Mouse (Mus musculus) forebrain, embryonic 12.5 days (tissue): Measurements from ENCODE around the gene Cdk9. TPM values are rescaled to one million over a fixed set of nuclear protein-coding genes. Genes with fewer than 3 reads are reported as not detected.
A peak's percentile ranks its signal among the peaks of the same experiment; 100 is the strongest.

ENCODE experiments used
- ATAC-seq: fragments of 200-750 bp; cut with Nextera tagmentation; 2 replicates; pipeline ENCODE4 v1.8.0; 2017; ENCODE audit warnings: moderate TSS enrichment; ENCODE audit not compliant: low FRiP score
- H3K27ac ChIP-seq: fragments of 300-500 bp; sonication (generic); 2 replicates; pipeline ENCODE4 v1.5.1; 2016; ENCODE audit warnings: mild to moderate bottlenecking
- H3K27me3 ChIP-seq: fragments of 300-500 bp; sonication (generic); 2 replicates; pipeline ENCODE4 v1.6.1; 2016; ENCODE audit warnings: mild to moderate bottlenecking
- H3K36me3 ChIP-seq: fragments of 300-500 bp; sonication (generic); replicated peaks from 2 replicates; pipeline ENCODE4 v1.6.1; 2016; ENCODE audit warnings: mild to moderate bottlenecking
- H3K4me1 ChIP-seq: fragments of 300-500 bp; sonication (generic); 2 replicates; pipeline ENCODE4 v1.6.1; 2016
- H3K4me2 ChIP-seq: fragments of 300-500 bp; sonication (generic); 2 replicates; pipeline ENCODE4 v1.6.1; 2016; ENCODE audit warnings: mild to moderate bottlenecking, moderate library complexity
- H3K4me3 ChIP-seq: fragments of 300-500 bp; sonication (generic); replicated peaks from 2 replicates; pipeline ENCODE4 v1.5.1; 2016; ENCODE audit warnings: mild to moderate bottlenecking
- H3K9ac ChIP-seq: fragments of 300-500 bp; sonication (generic); 2 replicates; pipeline ENCODE4 v1.6.1; 2016; ENCODE audit warnings: mild to moderate bottlenecking
- H3K9me3 ChIP-seq: fragments of 300-500 bp; sonication (generic); 2 replicates; pipeline ENCODE4 v1.6.1; 2016
- WGBS: fragments of 180-500 bp; shearing (Covaris S2); methylation state at CpG from one replicate; pipeline ENCODE4 v1.1.7; 2016; 5-methylcytosine and 5-hydroxymethylcytosine counted together
- polyA plus RNA-seq: library from polyadenylated mRNA; unstranded; fragments of >200 nt; fragmentation: Nextera tagmentation; extraction: Ambion mirVana; gene quantifications from 2 replicates; pipeline ENCODE4 v1.2.1, GENCODE M21; 2016

Cdk9 gene
- 105 and 110 TPM in 2 replicates for polyA plus RNA-seq

DNA sequence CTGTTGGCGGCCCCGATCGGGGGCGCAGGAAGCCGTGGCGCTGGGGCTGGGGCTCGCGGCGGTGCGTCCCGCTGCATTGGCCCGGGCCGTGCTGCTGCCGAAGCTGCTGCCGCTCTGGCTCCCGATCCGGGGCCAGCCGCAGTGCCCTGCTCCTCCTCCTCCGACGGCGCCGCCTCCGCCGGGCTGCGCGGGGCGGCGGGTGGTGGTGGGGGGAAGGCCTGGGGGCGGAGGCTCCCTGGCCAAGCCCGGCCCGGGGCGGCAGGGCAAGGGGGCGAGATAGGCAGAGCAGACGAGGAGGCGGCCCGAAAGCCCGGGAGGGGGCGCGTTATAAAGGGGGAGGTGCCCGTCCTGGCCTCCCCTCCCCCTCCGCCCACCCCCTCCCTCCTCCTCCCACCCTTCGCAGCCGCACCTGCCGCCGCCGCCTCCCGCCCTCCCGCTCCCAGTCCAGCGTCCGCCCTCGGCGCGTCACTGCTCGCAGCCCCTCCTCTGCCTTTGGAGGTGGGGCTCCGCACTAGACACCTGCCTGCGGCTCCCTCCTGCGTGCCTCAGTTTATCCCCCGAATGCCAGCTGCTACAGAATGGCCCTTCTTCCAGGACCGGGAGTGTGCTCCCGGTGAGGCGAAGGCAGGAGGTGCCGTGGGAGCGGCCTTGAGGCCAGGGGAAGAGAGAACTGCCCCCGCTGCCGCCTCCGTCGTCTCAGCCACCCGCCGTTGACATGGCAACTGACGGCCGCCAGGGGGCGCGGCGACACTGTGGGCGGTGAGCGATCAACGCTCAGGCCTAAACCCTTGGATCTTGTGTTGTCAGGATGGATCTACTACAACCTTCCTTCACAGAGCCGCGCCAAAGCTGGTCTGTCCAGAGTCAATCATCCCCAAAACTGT, at the start of gene Cdk9:
Gene Cdk9 (minus strand): TSS at position 143 of the 884 bp plus-strand sequence.
- Histone ChIP-seq H3K27ac (peak within 1 kb of the TSS; percentile 99), H3K27me3 (no peaks in the 10 kb centered on the region), H3K36me3 (peaks cover 26% of the 10 kb centered on the region), H3K4me1 (peaks cover 20% of the 10 kb centered on the region), H3K4me2 (peak within 1 kb of the TSS; percentile 96), H3K4me3 (peak within 1 kb of the TSS; percentile 92), H3K9ac (peak within 1 kb of the TSS; percentile 93), H3K9me3 (no peaks in the 10 kb centered on the region)
- under 1% methylated on average over 58 of the region's 79 CpGs for WGBS
- peak; percentile 89 for ATAC-seq

DNA sequence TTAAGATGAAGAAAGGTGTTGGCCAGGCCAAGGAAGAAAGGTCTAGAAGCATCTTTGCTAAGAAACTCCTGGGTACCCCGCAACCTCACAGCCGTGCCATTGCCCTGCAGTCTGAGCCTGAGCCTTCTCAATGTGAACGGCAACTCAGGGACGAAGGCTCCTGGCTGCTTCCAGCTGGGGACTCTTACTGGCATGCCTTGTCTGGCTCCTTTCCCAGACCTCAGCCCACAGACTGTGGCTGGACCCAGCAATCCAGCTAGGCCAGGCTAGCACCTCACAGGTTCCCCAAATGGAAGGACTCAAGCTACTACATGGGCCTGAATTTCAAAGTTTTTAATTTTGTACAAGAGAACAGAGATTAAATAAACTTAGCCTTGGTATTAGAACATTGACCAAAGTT, 49.0 kb upstream of the Cdk9 start:
- Histone ChIP-seq H3K4me1 (peaks cover 15% of the 10 kb centered on the region; the same call in 1 of the 2 replicates), H3K4me3 (no peak overlapping the region), H3K27ac (no peak overlapping the region), H3K9me3 (no peaks in the 10 kb centered on the region), H3K27me3 (no peaks in the 10 kb centered on the region), H3K9ac (no peak overlapping the region), H3K4me2 (no peak overlapping the region), H3K36me3 (peaks cover 34% of the 10 kb centered on the region)
- ATAC-seq = no peak
- WGBS = 93% methylated on average over 4 of the region's 4 CpGs

DNA sequence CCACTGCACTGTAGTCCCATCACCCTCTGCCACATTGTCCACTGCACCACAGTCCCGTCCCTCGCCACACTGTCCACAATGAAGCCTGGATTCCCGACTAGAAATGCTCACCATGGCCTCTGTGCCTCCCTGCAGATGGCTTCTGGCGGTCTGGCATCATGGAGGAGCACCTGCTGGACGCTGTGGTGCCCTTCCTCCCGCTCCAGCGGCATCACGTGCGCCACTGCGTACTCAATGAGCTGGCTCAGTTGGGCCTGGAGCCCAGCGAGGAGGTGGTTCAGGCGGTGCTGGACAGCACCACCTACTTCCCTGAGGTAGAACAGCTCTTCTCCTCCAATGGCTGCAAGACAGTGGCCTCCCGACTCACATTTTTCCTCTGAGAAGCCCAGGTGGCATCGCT, 48.5 kb upstream of the Cdk9 start:
- no peak for ATAC-seq

DNA sequence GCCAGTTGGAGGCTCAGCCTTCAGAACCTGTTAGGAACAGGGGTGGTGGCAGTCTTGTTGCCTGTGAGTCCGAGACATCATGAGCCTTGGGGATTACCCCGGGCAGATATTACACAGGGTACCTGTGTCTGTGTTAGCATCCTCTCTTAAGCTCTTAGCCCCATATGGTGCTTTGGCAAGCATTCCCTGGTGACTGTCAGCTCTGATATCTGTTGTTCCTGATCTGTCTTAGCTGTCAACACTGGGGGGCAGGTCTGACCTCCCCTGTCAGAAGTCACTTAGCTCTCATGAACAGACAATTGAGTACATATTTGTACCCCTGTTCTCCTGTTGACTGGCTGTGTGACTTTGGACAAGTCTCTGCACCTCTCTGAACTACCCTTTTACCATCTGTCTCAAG, 46.1 kb upstream of the Cdk9 start:
- Histone ChIP-seq H3K4me3 (no peak overlapping the region), H3K27me3 (no peaks in the 10 kb centered on the region), H3K4me2 (no peak overlapping the region), H3K9ac (no peak overlapping the region), H3K4me1 (peaks cover 15% of the 10 kb centered on the region; the same call in 1 of the 2 replicates), H3K36me3 (peaks cover 44% of the 10 kb centered on the region), H3K27ac (no peak overlapping the region), H3K9me3 (no peaks in the 10 kb centered on the region)
- ATAC-seq = no peak
- 76% methylated on average over 2 of the region's 2 CpGs for WGBS

More for the DNA sequence above, 48.5 kb upstream of the Cdk9 start:
- Histone ChIP-seq H3K4me3 (no peak overlapping the region), H3K4me2 (no peak overlapping the region), H3K27ac (no peak overlapping the region), H3K4me1 (peaks cover 15% of the 10 kb centered on the region; the same call in 1 of the 2 replicates), H3K36me3 (peaks cover 34% of the 10 kb centered on the region), H3K9ac (no peak overlapping the region), H3K27me3 (no peaks in the 10 kb centered on the region), H3K9me3 (no peaks in the 10 kb centered on the region)
- 90% methylated on average over 14 of the region's 14 CpGs for WGBS

DNA sequence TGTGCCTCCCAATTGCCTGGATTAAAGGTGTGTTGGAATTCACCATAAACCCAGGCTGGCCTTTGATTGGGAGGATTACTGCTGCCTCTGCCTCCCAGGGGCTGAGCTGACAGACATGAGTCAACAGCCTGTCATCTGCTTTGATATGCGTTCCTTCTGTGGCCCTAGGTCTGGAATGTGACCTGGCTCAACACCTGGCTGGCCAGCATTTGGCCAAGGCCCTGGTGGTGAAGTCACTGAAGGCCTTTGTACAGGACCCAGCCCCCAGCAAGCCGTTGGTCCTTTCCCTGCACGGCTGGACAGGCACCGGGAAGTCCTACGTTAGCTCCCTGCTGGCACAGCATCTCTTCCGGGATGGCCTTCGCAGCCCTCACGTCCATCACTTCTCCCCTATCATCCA, 45.6 kb upstream of the Cdk9 start:
- Histone ChIP-seq H3K4me3 (no peak overlapping the region), H3K27me3 (no peaks in the 10 kb centered on the region), H3K9ac (no peak overlapping the region), H3K4me2 (no peak overlapping the region), H3K36me3 (peaks cover 45% of the 10 kb centered on the region), H3K4me1 (peaks cover 15% of the 10 kb centered on the region; the same call in 1 of the 2 replicates), H3K9me3 (no peaks in the 10 kb centered on the region), H3K27ac (no peak overlapping the region)
- WGBS = 88% methylated on average over 8 of the region's 8 CpGs
- no peak for ATAC-seq

DNA sequence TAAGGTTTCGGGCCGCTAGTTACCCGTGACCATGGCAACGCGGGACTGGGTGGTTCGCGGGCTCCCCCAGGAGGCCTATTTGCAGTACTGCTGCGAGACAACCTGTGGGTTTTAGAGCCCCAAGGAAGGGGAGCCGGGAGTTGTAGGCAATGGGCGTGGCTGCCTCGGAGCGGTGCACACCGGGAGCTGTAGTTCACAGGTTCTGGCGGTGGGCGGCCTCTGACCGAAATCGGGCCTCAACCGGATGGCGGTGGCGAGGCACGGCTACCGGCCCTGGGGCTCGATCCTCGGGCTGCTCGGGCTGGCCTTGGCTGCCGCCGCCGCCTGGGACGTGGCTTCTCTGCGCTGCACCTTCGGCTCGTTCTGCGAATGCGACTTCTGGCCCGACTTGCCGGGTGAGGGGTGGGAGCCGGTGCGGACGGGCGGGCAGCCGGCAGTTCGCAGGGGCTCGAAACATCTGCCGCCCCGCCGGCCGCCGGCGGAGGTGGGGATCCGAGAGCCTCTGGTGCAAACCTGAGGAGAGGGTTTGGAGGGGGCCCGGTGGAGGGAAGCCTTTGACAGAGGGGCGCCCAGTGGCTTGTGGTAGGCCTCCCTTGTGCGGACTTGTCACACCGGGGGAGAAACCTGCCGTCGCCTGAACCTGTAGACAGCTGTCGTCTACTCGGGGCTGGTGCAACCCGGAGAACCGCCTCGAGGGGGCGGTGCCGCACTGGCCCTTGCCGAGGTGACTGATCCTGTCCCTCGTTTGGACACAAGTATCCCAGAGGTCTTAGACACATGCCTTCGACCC, 44.4 kb upstream of the Cdk9 start, which contains the start of gene Tor2a:
Gene Tor2a (plus strand): TSS at position 179 of the 790 bp plus-strand sequence.
- ATAC-seq = peak; percentile 94
- peak within 1 kb of the TSS; percentile 75 for H3K4me3 ChIP-seq
- H3K9ac ChIP-seq = peak within 1 kb of the TSS; percentile 88
- peaks cover 47% of the 10 kb centered on the region for H3K36me3 ChIP-seq
- no peaks in the 10 kb centered on the region for H3K9me3 ChIP-seq
- H3K27ac ChIP-seq = peak within 1 kb of the TSS; percentile 90
- under 1% methylated on average over 66 of the region's 66 CpGs for WGBS
- peaks cover 20% of the 10 kb centered on the region for H3K4me1 ChIP-seq
- H3K27me3 ChIP-seq = no peaks in the 10 kb centered on the region
- peak within 1 kb of the TSS; percentile 60 for H3K4me2 ChIP-seq

DNA sequence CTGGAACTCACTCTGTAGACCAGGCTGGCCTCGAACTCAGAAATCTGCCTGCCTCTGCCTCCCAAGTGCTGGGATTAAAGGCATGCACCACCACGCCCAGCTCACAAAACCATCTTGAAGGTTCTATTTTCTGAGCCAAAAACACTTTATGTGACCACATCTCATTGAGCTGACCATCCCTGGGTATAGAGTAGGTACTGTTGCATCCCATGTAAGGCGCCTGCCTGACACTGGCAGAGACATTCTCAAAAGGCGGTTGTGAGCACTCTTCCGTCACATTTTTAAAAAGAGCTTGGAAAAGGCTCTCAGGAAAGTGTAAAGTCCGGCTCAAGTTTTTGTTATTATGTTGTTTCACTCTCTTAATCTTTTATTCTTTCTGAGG, 43.8 kb upstream of the Cdk9 start:
- Histone ChIP-seq H3K4me1 (peaks cover 26% of the 10 kb centered on the region), H3K9me3 (no peaks in the 10 kb centered on the region), H3K27me3 (no peaks in the 10 kb centered on the region), H3K4me2 (peak overlapping the region; percentile 33), H3K4me3 (no peak overlapping the region), H3K9ac (no peak overlapping the region), H3K27ac (no peak overlapping the region), H3K36me3 (peaks cover 43% of the 10 kb centered on the region)
- peak; percentile 21; the same call in 1 of the 2 replicates for ATAC-seq
- 33% methylated on average over 6 of the region's 6 CpGs for WGBS

DNA sequence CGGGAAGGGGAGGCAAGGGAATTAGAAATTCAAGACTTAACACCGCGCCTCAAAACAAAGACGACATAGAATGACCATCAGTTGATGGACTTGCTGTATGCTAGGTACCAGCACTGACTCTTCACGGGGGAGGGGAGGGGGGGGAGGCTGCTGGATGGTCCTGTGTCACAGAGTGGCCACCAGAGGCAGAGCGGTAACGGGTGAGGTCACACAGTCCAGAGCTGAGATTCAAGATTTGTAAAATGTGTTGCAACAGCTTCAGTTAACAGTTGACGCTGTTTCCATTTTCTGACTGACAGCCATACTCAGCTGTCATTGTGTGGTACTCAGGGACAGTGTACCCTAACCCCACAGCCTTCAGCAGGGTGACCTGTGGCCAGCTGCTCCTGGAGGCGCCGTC, 39.3 kb upstream of the Cdk9 start:
- 71% methylated on average over 10 of the region's 10 CpGs for WGBS
- H3K4me2 ChIP-seq = no peak overlapping the region
- H3K9ac ChIP-seq = 0 out of 2 replicates have a peak overlapping the region, but pooled peaks have one; percentile 12
- H3K4me1 ChIP-seq = peaks cover 26% of the 10 kb centered on the region
- no peak overlapping the region for H3K4me3 ChIP-seq
- H3K36me3 ChIP-seq = peaks cover 43% of the 10 kb centered on the region
- ATAC-seq = no peak
- H3K27ac ChIP-seq = no peak overlapping the region
- no peaks in the 10 kb centered on the region for H3K9me3 ChIP-seq
- no peaks in the 10 kb centered on the region for H3K27me3 ChIP-seq

DNA sequence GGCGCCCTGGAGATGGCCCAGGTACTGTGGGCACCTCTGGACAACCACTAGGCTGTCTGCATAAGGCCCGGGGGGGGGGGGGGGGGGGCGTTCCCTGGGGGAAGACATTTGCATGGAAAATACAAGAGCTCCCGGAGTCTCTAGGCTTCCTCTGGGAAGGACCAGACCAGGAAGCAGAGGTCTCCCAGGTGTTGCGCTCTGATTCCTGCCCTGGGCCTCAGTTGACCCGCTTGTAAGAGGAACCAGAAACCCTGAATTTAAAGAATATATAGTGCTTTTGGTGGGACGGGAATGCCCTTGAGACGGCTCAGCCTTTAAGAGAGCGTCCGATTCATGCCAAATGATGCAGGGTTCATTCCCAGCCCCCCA, 38.8 kb upstream of the Cdk9 start:
- Histone ChIP-seq H3K27ac (peak overlapping the region; percentile 74), H3K36me3 (peaks cover 49% of the 10 kb centered on the region), H3K9ac (peak overlapping the region; percentile 48; the same call in 1 of the 2 replicates)

DNA sequence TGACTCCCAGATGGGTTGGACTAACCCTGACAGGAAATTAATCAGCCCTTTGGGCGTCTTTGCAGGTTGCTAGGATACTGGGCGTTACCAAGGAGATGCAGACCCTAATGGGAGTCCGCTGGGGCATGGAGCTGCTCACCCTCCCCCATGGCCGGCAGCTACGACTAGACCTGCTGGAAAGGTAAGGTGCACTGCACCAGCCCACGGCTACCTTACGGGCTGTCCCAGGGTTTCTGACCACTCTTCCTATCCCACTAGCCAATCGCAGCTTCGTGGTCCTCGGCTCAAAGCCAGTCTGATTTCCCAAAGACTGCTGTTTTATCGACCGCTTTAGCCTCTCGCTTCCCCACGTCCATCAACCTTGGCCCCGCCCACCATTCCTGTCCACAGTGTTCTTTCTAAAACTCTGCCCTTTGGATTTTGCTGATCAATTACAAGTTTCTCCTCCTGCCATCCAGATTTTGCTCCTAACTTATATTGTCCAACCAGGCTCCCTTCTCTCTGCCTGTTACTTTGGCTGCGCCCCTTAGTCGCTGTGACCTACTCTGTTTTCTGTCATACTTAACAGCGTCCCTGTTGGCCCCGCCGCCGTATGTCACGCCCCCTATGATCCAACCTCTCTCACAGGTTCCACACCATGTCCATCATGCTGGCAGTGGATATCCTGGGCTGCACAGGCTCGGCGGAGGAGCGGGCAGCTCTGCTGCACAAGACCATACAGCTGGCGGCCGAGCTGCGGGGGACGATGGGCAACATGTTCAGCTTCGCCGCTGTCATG, 38.2 kb upstream of the Cdk9 start:
- peak overlapping the region; percentile 32 for H3K4me3 ChIP-seq
- peaks cover 26% of the 10 kb centered on the region for H3K4me1 ChIP-seq
- no peaks in the 10 kb centered on the region for H3K9me3 ChIP-seq
- peaks cover 54% of the 10 kb centered on the region for H3K36me3 ChIP-seq
- peak overlapping the region; percentile 57 for H3K4me2 ChIP-seq
- H3K27ac ChIP-seq = peak overlapping the region; percentile 74
- H3K9ac ChIP-seq = peak overlapping the region; percentile 48; the same call in 1 of the 2 replicates
- H3K27me3 ChIP-seq = no peaks in the 10 kb centered on the region
- 5% methylated on average over 31 of the region's 31 CpGs for WGBS
- ATAC-seq = peak; percentile 86

More for the DNA sequence above, 38.8 kb upstream of the Cdk9 start:
- no peaks in the 10 kb centered on the region for H3K27me3 ChIP-seq
- peak overlapping the region; percentile 32 for H3K4me3 ChIP-seq
- H3K9me3 ChIP-seq = no peaks in the 10 kb centered on the region
- 22% methylated on average over 10 of the region's 10 CpGs for WGBS
- peaks cover 26% of the 10 kb centered on the region for H3K4me1 ChIP-seq
- ATAC-seq = no peak
- H3K4me2 ChIP-seq = peak overlapping the region; percentile 57

DNA sequence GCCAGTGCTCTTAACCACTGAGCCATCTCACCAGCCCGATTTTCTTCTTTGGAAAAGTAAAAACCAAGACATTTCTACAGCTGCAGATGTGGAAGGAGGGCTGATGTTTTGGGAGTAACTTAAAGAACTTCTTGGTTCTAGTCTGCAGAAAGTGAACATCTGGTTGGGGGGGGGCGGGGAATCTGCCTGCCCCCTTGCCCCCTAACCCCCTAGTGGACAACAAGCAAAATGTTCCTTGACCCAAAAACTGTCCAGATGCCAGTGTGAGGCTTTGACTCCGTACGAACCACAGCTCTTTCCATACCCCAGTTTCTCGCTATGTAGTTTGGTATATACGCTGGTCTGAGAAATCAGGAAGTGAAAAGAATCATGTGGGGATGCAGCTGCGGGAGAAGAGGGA, 37.3 kb upstream of the Cdk9 start:
- Histone ChIP-seq H3K4me3 (no peak overlapping the region), H3K36me3 (peaks cover 63% of the 10 kb centered on the region), H3K27ac (peak overlapping the region; percentile 74), H3K4me2 (no peak overlapping the region), H3K9ac (no peak overlapping the region), H3K27me3 (no peaks in the 10 kb centered on the region), H3K4me1 (peaks cover 26% of the 10 kb centered on the region), H3K9me3 (no peaks in the 10 kb centered on the region)
- 74% methylated on average over 7 of the region's 7 CpGs for WGBS
- ATAC-seq = no peak
